Mouse (Mus musculus) liver, embryonic 11.5 days (tissue): ENCODE results near the gene Yy1. TPM values are rescaled to one million over a fixed set of nuclear protein-coding genes. Genes with fewer than 3 reads are reported as not detected.

Experiments
- ATAC-seq: fragments of 200-750 bp; cut with Nextera tagmentation; replicated peaks from 2 replicates; pipeline ENCODE4 v1.8.0; 2017; ENCODE audit warnings: moderate number of reproducible peaks, mild to moderate bottlenecking, moderate TSS enrichment, moderate library complexity; ENCODE audit not compliant: low FRiP score
- DNase-seq: peaks from one replicate; pipeline ENCODE4 v3.0.0-alpha.2; 2017; ENCODE audit warnings: low spot score
- H3K27ac ChIP-seq: fragments of 300-500 bp; sonication (generic); 2 replicates; pipeline ENCODE4 v1.5.1; 2014; ENCODE audit warnings: mild to moderate bottlenecking, low read depth, low read length, control low read depth
- H3K27me3 ChIP-seq: fragments of 300-500 bp; sonication (generic); replicated peaks from 2 replicates; pipeline ENCODE4 v1.6.1; 2014; ENCODE audit warnings: low read length, mixed read lengths; ENCODE audit not compliant: control insufficient read depth, insufficient read depth
- H3K36me3 ChIP-seq: fragments of 300-500 bp; sonication (generic); 2 replicates; pipeline ENCODE4 v1.6.1; 2014; ENCODE audit warnings: mild to moderate bottlenecking, low read length, moderate library complexity, mixed read lengths; ENCODE audit not compliant: control insufficient read depth, insufficient read depth
- H3K4me1 ChIP-seq: fragments of 300-500 bp; sonication (generic); replicated peaks from 2 replicates; pipeline ENCODE4 v1.6.1; 2014; ENCODE audit warnings: low read length, mixed read lengths; ENCODE audit not compliant: control insufficient read depth, insufficient read depth
- H3K4me2 ChIP-seq: fragments of 300-500 bp; sonication (generic); 2 replicates; pipeline ENCODE4 v1.6.1; 2014; ENCODE audit warnings: mild to moderate bottlenecking, control low read depth, moderate library complexity
- H3K4me3 ChIP-seq: fragments of 300-500 bp; sonication (generic); 2 replicates; pipeline ENCODE4 v1.5.1; 2014; ENCODE audit warnings: low read depth, low read length, control low read depth
- H3K9ac ChIP-seq: fragments of 300-500 bp; sonication (generic); 2 replicates; pipeline ENCODE4 v1.6.1; 2014; ENCODE audit warnings: low read depth, low read length, control low read depth
- H3K9me3 ChIP-seq: fragments of 300-500 bp; sonication (generic); 2 replicates; pipeline ENCODE4 v1.6.1; 2016; ENCODE audit warnings: low read length, inconsistent platforms, mixed read lengths; ENCODE audit not compliant: control insufficient read depth
- WGBS: fragments of 180-500 bp; shearing (Covaris S2); extraction: QIAGEN DNeasy Blood & Tissue Kit; methylation state at CpG from one replicate; pipeline ENCODE4 v1.1.7; 2014; 5-methylcytosine and 5-hydroxymethylcytosine counted together
- polyA plus RNA-seq: library from polyadenylated mRNA; unstranded; fragments of >200 nt; fragmentation: Nextera tagmentation; extraction: Ambion mirVana; gene quantifications from 2 replicates; pipeline ENCODE4 v1.2.1, GENCODE M21; 2014

Gene Yy1
- polyA plus RNA-seq, 1 experiment from 2014 or later: 19.2 TPM

DNA sequence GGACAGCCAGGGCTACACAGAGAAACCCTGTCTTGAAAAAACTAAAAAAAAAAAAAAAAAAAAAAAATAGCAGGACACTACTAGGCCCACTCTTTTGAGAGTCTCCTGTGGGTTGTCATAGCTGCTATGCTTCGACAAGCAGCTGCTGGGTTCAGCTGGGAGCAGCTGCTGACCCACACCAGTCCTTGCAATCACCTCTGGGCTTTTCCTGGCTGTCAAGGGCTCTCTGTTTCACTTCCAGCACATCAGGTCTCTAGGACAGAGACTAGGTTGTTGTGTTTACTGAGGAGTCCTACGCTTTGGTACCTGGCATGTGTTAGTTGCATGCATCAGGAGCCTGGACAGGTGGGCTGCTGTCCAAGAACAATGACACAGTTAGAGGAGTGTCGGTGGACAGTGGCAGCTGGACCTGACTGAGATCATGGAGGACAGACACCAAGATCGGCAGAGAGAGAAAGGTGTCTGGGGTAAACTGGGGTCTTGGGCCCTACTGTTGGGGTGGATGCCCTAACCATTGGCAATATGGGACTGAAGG is 56.8 kb downstream of the Yy1 start:
- ATAC-seq (no peak), DNase-seq (no peak)
- no peaks in the 10 kb centered on the region for H3K27me3 ChIP-seq
- no peak overlapping the region for H3K27ac ChIP-seq
- WGBS: 80% methylated on average over 4 of the region's 4 CpGs
- H3K4me1 ChIP-seq: peaks cover 10% of the 10 kb centered on the region
- H3K9me3 ChIP-seq: no peaks in the 10 kb centered on the region
- H3K9ac ChIP-seq: no peak overlapping the region
- no peak overlapping the region for H3K4me3 ChIP-seq
- peaks cover 4% of the 10 kb centered on the region; the same call in 1 of the 2 replicates for H3K36me3 ChIP-seq
- H3K4me2 ChIP-seq: no peak overlapping the region

GRCm38 (mm10) chr12:108850129-108850528 is 57.4 kb downstream of the Yy1 start:
- H3K9ac ChIP-seq: no peak overlapping the region
- no peaks in the 10 kb centered on the region for H3K27me3 ChIP-seq
- H3K4me2 ChIP-seq: no peak overlapping the region
- 58% methylated on average over 8 of the region's 8 CpGs for WGBS
- no peaks in the 10 kb centered on the region for H3K9me3 ChIP-seq
- no peaks in the 10 kb centered on the region for H3K36me3 ChIP-seq
- DNase-seq: no peak
- peaks cover 10% of the 10 kb centered on the region for H3K4me1 ChIP-seq
- ATAC-seq: peak; percentile 33
- no peak overlapping the region for H3K4me3 ChIP-seq
- H3K27ac ChIP-seq: no peak overlapping the region

- no peak for DNase-seq
- Histone ChIP-seq H3K4me3 (no peak overlapping the region), H3K9ac (no peak overlapping the region; the same call in 1 of the 2 replicates), H3K9me3 (no peaks in the 10 kb centered on the region), H3K4me2 (no peak overlapping the region), H3K36me3 (no peaks in the 10 kb centered on the region), H3K27me3 (no peaks in the 10 kb centered on the region), H3K4me1 (peaks cover 10% of the 10 kb centered on the region), H3K27ac (no peak overlapping the region)
- 84% methylated on average over 8 of the region's 8 CpGs for WGBS
- no peak for ATAC-seq
These were observed 58.1 kb downstream of the Yy1 start for GRCm38 (mm10) chr12:108850886-108851285.

- Histone ChIP-seq H3K27ac (no peak overlapping the region), H3K9me3 (no peaks in the 10 kb centered on the region), H3K4me2 (no peak overlapping the region), H3K27me3 (no peaks in the 10 kb centered on the region), H3K4me1 (peaks cover 10% of the 10 kb centered on the region), H3K36me3 (no peaks in the 10 kb centered on the region), H3K9ac (no peak overlapping the region), H3K4me3 (no peak overlapping the region)
- no peak for DNase-seq
- 87% methylated on average over 8 of the region's 8 CpGs for WGBS
- no peak for ATAC-seq
These were observed 60.0 kb downstream of the Yy1 start for GRCm38 (mm10) chr12:108852822-108853221.

DNA sequence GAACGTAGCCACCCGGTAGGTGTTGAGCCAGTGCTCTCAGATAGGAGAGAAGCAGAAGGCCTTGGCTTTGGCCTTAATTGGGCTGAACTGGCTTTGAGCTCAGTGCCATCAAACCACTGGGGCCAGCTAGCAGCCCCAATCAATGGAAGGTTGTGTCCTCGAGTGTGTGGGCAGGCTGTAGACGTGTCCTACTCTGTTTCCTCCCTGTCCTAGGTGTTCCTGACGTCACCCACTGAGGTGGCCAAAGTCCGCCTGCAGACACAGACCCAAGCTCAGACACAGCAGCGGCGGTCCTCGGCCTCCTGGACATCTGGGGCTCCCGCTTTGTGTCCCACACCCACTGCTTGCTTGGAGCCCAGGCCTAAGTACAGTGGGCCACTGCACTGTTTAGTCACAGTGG is 62.3 kb downstream of the Yy1 start:
- Histone ChIP-seq H3K9me3 (no peaks in the 10 kb centered on the region), H3K9ac (no peak overlapping the region), H3K4me2 (no peak overlapping the region), H3K36me3 (no peaks in the 10 kb centered on the region), H3K4me1 (peaks cover 10% of the 10 kb centered on the region), H3K4me3 (no peak overlapping the region), H3K27ac (no peak overlapping the region), H3K27me3 (no peaks in the 10 kb centered on the region)
- no peak for ATAC-seq
- DNase-seq: no peak
- WGBS: 77% methylated on average over 10 of the region's 10 CpGs

DNA sequence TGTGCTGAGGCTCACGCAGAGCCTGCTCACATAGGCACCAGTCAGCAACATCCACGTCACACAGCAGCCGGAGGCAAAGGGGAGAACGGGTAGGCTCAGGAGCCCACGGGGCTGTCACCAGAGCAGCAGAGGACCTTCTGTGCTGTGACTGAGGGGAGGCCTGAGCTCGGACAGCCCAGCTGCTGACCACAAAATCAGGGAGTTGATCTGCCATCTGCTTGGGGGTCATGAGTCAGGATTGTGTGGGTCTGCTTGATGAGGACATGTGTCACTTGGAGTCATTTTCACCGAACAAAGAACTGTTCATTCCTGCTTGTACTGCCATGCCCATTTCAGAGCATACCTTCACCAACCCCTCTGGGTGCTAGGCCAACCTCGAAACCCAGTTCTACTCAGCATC is 63.4 kb downstream of the Yy1 start:
- DNase-seq: no peak
- Histone ChIP-seq H3K4me2 (no peak overlapping the region), H3K27ac (no peak overlapping the region), H3K27me3 (no peaks in the 10 kb centered on the region), H3K9ac (no peak overlapping the region), H3K4me1 (peaks cover 5% of the 10 kb centered on the region), H3K36me3 (peaks cover 5% of the 10 kb centered on the region), H3K4me3 (no peak overlapping the region), H3K9me3 (no peaks in the 10 kb centered on the region)
- ATAC-seq: no peak
- 79% methylated on average over 8 of the region's 8 CpGs for WGBS

DNA sequence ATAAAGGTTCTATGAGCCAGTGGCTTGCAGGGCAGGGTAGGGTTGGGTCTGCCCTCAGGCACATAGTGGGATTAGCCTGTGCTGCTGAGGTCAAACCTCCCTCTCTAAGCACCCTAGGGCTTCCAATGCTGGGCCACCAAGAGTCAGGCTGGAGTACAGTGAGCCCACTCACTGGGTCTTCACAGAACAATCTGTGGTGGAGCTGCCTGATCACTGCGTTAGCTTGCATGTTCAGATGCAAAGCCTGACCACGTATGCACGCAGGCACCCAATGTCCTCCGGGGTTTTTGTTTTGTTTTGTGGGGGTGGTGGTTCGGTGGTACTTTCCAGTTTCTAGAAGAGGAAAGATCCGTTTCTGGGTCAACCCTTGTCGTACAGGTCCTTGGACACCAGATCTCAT is 64.3 kb downstream of the Yy1 start:
- ATAC-seq: no peak
- H3K4me2 ChIP-seq: no peak overlapping the region
- H3K9me3 ChIP-seq: no peaks in the 10 kb centered on the region
- no peak overlapping the region for H3K27ac ChIP-seq
- peaks cover 9% of the 10 kb centered on the region for H3K36me3 ChIP-seq
- H3K4me3 ChIP-seq: no peak overlapping the region
- no peak for DNase-seq
- WGBS: 88% methylated on average over 7 of the region's 7 CpGs
- H3K4me1 ChIP-seq: no peaks in the 10 kb centered on the region
- H3K27me3 ChIP-seq: no peaks in the 10 kb centered on the region
- H3K9ac ChIP-seq: no peak overlapping the region

DNA sequence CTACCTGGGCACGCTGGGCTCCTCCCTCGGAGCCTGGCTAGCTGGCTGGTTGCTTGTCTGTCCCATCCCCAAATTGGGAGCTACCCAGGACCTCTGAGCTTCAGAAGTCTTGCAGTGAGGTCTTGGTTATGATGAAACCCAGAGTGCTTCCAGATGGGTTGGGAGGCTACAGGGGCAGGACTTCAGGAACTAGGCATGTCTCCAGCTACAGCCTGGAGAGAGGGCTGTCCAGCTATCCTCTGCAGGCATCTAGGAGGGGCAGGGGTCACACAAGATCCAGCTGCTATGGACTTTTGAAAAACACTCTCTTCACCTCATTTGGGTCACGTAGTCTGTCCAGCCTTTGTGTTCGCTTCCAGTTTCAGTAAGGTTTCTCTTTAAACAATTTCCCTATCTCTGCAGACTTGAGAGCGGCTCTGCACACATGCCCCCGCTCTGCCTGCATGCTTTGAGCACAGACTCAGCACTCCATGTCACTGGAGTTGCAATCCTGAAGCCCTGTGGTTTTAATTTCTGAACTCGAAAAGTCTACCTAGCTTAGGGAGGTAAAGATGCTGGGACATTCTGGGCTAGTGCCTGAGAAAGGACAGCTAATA is 64.9 kb downstream of the Yy1 start:
- Histone ChIP-seq H3K27ac (no peak overlapping the region), H3K27me3 (no peaks in the 10 kb centered on the region), H3K36me3 (peaks cover 13% of the 10 kb centered on the region), H3K9ac (no peak overlapping the region), H3K9me3 (no peaks in the 10 kb centered on the region), H3K4me2 (no peak overlapping the region), H3K4me1 (no peaks in the 10 kb centered on the region), H3K4me3 (no peak overlapping the region)
- DNase-seq (no peak), ATAC-seq (no peak)
- 81% methylated on average over 7 of the region's 7 CpGs for WGBS

- no peak for DNase-seq
- no peak for ATAC-seq
- WGBS: 81% methylated on average over 5 of the region's 5 CpGs
- no peak overlapping the region for H3K4me2 ChIP-seq
- H3K27me3 ChIP-seq: no peaks in the 10 kb centered on the region
- peaks cover 21% of the 10 kb centered on the region for H3K36me3 ChIP-seq
- H3K9ac ChIP-seq: 0 out of 2 replicates have a peak overlapping the region, but pooled peaks have one; percentile 37
- no peaks in the 10 kb centered on the region for H3K9me3 ChIP-seq
- H3K4me3 ChIP-seq: no peak overlapping the region
- no peaks in the 10 kb centered on the region for H3K4me1 ChIP-seq
- H3K27ac ChIP-seq: no peak overlapping the region
These were observed 65.7 kb downstream of the Yy1 start for GRCm38 (mm10) chr12:108858486-108858885.
